Mouse (Mus musculus): ENCODE results near the gene Igf1r. TPM values are rescaled to one million over a fixed set of nuclear protein-coding genes. Genes with fewer than 3 reads are reported as not detected.

The Igf1r gene
- polyA plus RNA-seq, 1 experiment from 2014 or later = 19.0 TPM

- no peak for ATAC-seq (ENCODE audit: low FRiP score)
- H3K4me1 ChIP-seq = peaks cover 78% of the 10 kb centered on the region
- H3K4me3 ChIP-seq (replicated peaks) = no peak overlapping the region
- no peaks in the 10 kb centered on the region for H3K36me3 ChIP-seq
- H3K27me3 ChIP-seq (replicated peaks) = no peaks in the 10 kb centered on the region
- H3K4me2 ChIP-seq = 0 out of 2 replicates have a peak overlapping the region, but pooled peaks have one; percentile 11
- H3K9me3 ChIP-seq (replicated peaks) = no peaks in the 10 kb centered on the region
- 73% methylated on average over 18 of the region's 18 CpGs for WGBS
- no peak overlapping the region for H3K9ac ChIP-seq (replicated peaks)
- no peak overlapping the region for H3K27ac ChIP-seq (replicated peaks)
These were observed 5.4 kb downstream of the Igf1r start for GRCm38 (mm10) chr7:67958045-67958444.

DNA sequence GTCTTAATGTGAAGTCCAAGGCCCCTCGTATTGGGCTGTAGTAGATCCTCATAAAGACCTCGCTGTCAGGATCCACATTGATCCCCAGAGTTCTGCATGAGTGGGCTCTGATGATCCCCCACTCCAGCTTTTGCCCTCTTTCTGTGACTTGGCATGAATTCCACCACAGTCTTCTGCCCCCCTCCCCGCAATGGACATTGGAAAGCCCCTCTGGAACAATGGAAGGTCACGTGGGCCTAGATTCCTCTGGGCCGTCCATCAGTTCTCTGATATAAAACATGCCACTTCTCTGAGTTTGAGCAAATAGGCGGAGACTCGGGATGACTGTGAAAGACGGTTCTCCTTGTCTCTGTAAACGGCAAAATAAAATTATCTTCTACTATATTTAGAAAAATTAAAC, 8.1 kb downstream of the Igf1r start:
- no peaks in the 10 kb centered on the region for H3K27me3 ChIP-seq (replicated peaks)
- no peak overlapping the region for H3K4me3 ChIP-seq (replicated peaks)
- H3K36me3 ChIP-seq = no peaks in the 10 kb centered on the region
- no peak overlapping the region for H3K27ac ChIP-seq (replicated peaks)
- 32% methylated on average over 9 of the region's 9 CpGs for WGBS
- no peak overlapping the region for H3K9ac ChIP-seq (replicated peaks)
- H3K9me3 ChIP-seq (replicated peaks) = no peaks in the 10 kb centered on the region
- H3K4me2 ChIP-seq = no peak overlapping the region
- no peak for ATAC-seq (ENCODE audit: low FRiP score)
- H3K4me1 ChIP-seq = peaks cover 59% of the 10 kb centered on the region

DNA sequence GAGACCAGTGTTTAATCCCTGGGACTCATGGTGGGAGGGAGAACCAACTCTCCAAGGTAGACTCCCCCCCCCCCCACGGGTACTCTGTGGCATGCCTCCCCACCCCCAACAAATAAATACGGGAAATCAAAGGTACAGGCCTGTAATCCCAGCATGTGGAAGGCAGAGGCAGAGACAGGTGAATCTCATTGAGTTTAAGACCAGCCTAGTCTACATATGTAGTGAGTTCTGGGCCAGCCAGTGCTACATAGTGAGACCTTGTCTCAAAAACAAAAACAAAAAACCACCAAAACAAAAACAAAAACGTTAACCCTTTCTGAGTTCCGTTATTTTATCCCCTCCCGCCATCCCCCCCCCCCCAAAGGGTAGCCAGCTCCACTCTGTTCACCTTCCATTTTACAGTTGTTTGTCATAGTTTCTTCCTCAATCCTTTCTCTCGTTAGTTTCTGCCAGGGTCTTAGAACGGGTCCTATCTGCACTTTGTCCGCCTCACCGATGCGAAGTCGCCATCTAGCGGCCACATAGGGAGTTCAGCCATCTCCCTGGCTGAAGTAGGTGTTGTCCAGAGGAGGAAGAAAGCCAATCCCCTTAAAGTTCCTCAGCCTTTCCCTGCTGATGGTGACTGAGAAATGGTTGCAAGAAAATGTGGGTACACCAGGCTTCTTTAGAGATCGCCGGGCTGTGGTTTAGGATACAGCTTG, 9.1 kb downstream of the Igf1r start:
- no peaks in the 10 kb centered on the region for H3K36me3 ChIP-seq
- WGBS = 11% methylated on average over 14 of the region's 14 CpGs
- no peaks in the 10 kb centered on the region for H3K9me3 ChIP-seq (replicated peaks)
- H3K4me2 ChIP-seq = no peak overlapping the region
- peak; percentile 56; the same call in 1 of the 2 replicates for ATAC-seq (ENCODE audit: low FRiP score)
- peaks cover 57% of the 10 kb centered on the region for H3K4me1 ChIP-seq
- no peaks in the 10 kb centered on the region for H3K27me3 ChIP-seq (replicated peaks)
- no peak overlapping the region for H3K4me3 ChIP-seq (replicated peaks)
- no peak overlapping the region for H3K9ac ChIP-seq (replicated peaks)
- H3K27ac ChIP-seq (replicated peaks) = no peak overlapping the region

- H3K9me3 ChIP-seq (replicated peaks) = no peaks in the 10 kb centered on the region
- H3K4me1 ChIP-seq = peaks cover 40% of the 10 kb centered on the region
- 77% methylated on average over 3 of the region's 3 CpGs for WGBS
- no peaks in the 10 kb centered on the region for H3K27me3 ChIP-seq (replicated peaks)
- no peak overlapping the region for H3K27ac ChIP-seq (replicated peaks)
- no peak overlapping the region for H3K9ac ChIP-seq (replicated peaks)
- H3K4me3 ChIP-seq (replicated peaks) = no peak overlapping the region
- no peak for ATAC-seq (ENCODE audit: low FRiP score)
- no peaks in the 10 kb centered on the region for H3K36me3 ChIP-seq
- H3K4me2 ChIP-seq = no peak overlapping the region
These were observed 11.1 kb downstream of the Igf1r start for GRCm38 (mm10) chr7:67963691-67964090.

DNA sequence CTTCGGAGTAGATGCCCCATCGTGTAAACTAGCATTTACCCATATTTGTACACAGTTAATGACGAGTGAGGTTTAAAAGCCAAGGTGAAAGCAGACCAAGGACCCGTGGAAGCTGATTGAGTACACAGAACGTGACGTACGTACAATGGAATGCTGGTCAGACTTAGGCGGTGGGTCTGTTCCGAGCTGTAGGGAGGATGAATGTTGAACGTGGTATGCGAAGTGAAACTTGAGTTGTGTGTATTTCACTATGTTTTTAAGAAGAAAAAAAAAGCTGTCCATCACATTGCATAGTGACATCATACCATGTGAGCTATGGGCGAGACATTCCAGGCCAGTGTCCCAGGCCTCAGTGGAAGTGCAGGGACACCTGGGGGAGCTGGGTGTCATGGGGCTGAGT, 15.8 kb downstream of the Igf1r start:
- Histone ChIP-seq H3K4me2 (no peak overlapping the region), H3K9me3 (replicated peaks) (no peaks in the 10 kb centered on the region), H3K4me1 (peaks cover 42% of the 10 kb centered on the region), H3K9ac (replicated peaks) (no peak overlapping the region), H3K36me3 (no peaks in the 10 kb centered on the region), H3K27ac (replicated peaks) (no peak overlapping the region), H3K27me3 (replicated peaks) (no peaks in the 10 kb centered on the region), H3K4me3 (replicated peaks) (no peak overlapping the region)
- no peak for ATAC-seq (ENCODE audit: low FRiP score)
- WGBS = 92% methylated on average over 12 of the region's 12 CpGs

DNA sequence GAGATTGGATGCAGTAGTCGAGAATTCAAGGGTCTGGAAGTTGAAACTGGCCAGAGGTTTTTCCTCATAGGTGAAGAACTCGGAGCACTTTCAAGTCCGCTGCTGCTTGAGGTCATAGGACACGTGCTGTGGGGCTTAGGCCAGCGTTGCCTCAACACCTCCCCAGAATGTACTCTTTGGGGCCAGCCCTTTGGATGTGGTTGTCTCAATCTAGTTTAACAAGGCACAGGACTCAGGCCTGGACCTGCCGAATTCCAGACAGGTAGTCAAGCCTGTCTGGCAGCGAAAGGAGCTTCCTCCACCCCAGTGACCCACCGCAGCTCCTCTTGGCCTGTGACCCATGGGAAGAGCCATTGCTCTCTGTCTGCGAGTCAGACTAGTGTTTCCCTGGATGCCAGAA, 16.4 kb downstream of the Igf1r start:
- WGBS = 93% methylated on average over 9 of the region's 9 CpGs
- ATAC-seq (ENCODE audit: low FRiP score) = no peak
- H3K27me3 ChIP-seq (replicated peaks) = no peaks in the 10 kb centered on the region
- H3K27ac ChIP-seq (replicated peaks) = no peak overlapping the region
- H3K9me3 ChIP-seq (replicated peaks) = no peaks in the 10 kb centered on the region
- peaks cover 49% of the 10 kb centered on the region for H3K4me1 ChIP-seq
- H3K9ac ChIP-seq (replicated peaks) = no peak overlapping the region
- no peaks in the 10 kb centered on the region for H3K36me3 ChIP-seq
- H3K4me3 ChIP-seq (replicated peaks) = no peak overlapping the region
- no peak overlapping the region for H3K4me2 ChIP-seq

DNA sequence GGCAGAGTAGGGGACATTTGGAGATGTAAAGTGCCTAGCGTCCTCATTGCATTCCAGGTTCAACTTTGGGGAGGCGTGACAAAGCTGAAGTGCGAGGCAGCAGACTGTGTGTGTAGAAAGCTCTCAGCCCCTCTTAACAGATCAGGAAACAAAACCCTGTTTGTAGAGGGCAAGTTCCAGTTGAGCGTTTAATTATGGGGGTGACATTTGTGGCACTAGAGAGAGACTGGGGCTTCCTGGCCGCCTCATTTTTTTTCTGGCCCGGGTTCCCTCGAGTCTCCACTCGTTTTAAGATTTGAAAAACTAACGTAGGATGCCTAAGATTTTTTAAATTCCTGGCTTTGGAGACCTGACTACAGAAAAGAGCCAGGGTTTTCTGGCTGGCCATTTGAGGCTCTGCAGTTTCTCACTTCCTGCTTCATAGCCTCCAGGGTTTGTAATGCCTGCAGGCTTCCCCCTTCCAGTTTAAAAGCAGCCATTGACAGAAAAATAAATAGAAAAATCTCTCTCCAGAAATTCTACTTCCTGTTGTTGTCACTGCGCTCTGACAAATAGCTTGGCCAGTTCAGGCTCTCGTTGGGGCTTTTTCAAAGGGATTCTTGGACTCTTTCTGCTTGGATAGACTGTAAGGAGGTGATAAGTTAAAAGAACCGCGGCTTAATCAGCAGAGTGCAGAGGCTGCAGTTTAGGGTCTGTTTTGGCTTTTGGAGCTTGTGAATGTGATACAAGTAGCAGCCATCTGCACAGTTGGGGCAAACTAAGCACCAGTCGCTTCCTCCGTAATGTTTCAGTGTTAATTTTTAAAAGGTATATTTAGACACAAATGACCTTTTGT, 20.8 kb downstream of the Igf1r start:
- Histone ChIP-seq H3K4me2 (peak overlapping the region; percentile 26; the same call in 1 of the 2 replicates), H3K9ac (replicated peaks) (no peak overlapping the region), H3K4me3 (replicated peaks) (no peak overlapping the region), H3K36me3 (no peaks in the 10 kb centered on the region), H3K27ac (replicated peaks) (peak overlapping the region; percentile 19), H3K27me3 (replicated peaks) (no peaks in the 10 kb centered on the region), H3K9me3 (replicated peaks) (no peaks in the 10 kb centered on the region), H3K4me1 (peaks cover 49% of the 10 kb centered on the region)
- WGBS = 23% methylated on average over 15 of the region's 15 CpGs
- no peak for ATAC-seq (ENCODE audit: low FRiP score)

DNA sequence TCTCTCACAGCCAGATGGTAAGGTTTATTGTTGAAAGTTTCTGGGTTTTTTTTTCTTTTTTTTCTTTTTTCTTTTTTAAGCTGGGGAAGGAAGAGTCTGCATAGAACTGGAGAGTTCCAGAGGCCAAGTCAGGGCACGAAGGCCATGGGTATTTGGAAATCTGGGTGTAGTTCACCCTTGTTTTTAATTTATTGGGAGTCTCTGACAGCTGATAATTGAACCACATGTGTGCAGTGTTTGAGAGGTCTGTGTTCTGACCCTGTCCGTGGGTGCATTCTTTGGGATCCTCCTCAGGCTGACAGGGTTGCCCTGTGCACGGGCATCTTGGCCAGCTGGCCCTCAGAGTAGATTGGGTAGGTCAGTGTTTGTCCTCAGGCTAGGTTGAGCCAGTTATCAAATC, 29.3 kb downstream of the Igf1r start:
- H3K36me3 ChIP-seq = no peaks in the 10 kb centered on the region
- no peak for ATAC-seq (ENCODE audit: low FRiP score)

DNA sequence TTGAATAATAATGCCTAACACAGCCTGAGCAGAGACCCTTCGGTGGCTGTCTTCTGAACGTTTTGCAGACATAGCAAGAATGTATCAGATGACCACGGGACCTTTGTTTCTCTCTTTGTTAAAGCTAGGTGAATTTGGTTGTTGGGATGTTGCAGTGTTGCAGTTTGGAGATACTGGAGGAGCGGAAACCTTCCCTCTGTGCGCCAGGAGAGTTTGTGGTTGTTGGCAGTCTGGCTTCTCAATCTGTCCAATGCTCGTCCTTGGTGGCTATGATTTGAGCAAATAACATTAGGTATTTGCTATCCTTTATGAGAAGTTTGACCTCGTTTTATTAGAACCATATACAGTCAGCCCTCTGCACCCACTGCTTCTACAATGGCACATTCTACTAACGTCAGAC, 30.2 kb downstream of the Igf1r start:
- Histone ChIP-seq H3K4me1 (peaks cover 34% of the 10 kb centered on the region), H3K4me2 (no peak overlapping the region)

More for the DNA sequence above, 29.3 kb downstream of the Igf1r start:
- no peaks in the 10 kb centered on the region for H3K27me3 ChIP-seq (replicated peaks)
- no peak overlapping the region for H3K4me3 ChIP-seq (replicated peaks)
- 55% methylated on average over 3 of the region's 3 CpGs for WGBS
- H3K9me3 ChIP-seq (replicated peaks) = no peaks in the 10 kb centered on the region
- peaks cover 29% of the 10 kb centered on the region for H3K4me1 ChIP-seq
- no peak overlapping the region for H3K4me2 ChIP-seq
- H3K27ac ChIP-seq (replicated peaks) = no peak overlapping the region
- H3K9ac ChIP-seq (replicated peaks) = no peak overlapping the region

DNA sequence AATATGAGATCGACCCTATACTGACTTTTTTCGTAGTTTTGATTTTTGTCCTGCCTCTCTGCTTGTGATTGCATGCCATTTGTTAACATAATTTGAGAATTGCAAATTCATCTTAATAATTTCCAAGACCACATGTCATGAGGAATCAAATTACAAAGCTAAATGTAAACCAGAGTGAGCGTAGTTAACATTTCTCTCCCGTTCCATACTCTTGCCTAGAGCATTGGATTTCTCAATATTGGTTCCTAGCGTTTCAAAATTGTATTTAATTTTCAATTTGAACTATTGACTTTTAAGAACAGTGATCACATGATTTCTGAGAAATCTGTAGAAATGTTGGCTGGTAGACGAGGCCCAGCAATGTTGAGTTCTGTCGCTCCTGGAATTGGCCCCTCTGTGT, 30.8 kb downstream of the Igf1r start:
- Histone ChIP-seq H3K36me3 (no peaks in the 10 kb centered on the region), H3K27me3 (replicated peaks) (no peaks in the 10 kb centered on the region), H3K9ac (replicated peaks) (no peak overlapping the region), H3K27ac (replicated peaks) (no peak overlapping the region), H3K9me3 (replicated peaks) (no peaks in the 10 kb centered on the region), H3K4me2 (no peak overlapping the region), H3K4me3 (replicated peaks) (no peak overlapping the region), H3K4me1 (peaks cover 34% of the 10 kb centered on the region)
- WGBS = 94% methylated on average over 7 of the region's 7 CpGs
- no peak for ATAC-seq (ENCODE audit: low FRiP score)

More for the DNA sequence above, 30.2 kb downstream of the Igf1r start:
- Histone ChIP-seq H3K4me3 (replicated peaks) (no peak overlapping the region), H3K36me3 (no peaks in the 10 kb centered on the region), H3K9ac (replicated peaks) (no peak overlapping the region), H3K9me3 (replicated peaks) (no peaks in the 10 kb centered on the region), H3K27me3 (replicated peaks) (no peaks in the 10 kb centered on the region), H3K27ac (replicated peaks) (no peak overlapping the region; the same call in 1 of the 2 replicates)
- WGBS = 78% methylated on average over 8 of the region's 8 CpGs
- ATAC-seq (ENCODE audit: low FRiP score) = no peak

DNA sequence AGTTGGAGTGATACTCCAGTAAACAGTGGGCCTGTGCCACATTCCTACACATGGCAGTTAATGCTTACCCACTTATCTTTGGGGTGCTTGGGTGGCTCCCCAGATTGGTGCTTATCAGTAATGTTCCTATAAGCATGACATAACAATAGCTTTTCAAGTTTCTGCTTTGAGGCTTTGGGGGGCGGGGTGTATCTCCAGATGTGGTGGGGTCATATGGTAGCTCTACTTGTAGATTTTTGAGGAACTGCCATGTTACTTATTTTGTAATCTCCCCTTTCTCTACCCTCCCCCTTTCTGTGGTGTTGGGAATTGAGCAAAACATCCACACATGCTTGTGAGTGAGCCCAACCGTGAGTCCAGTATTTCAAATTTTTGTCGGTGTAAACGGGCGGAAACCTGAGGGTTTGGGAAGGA, 32.4 kb downstream of the Igf1r start:
- Histone ChIP-seq H3K4me1 (peaks cover 34% of the 10 kb centered on the region), H3K4me2 (no peak overlapping the region), H3K27ac (replicated peaks) (no peak overlapping the region), H3K4me3 (replicated peaks) (no peak overlapping the region), H3K9me3 (replicated peaks) (no peaks in the 10 kb centered on the region), H3K36me3 (no peaks in the 10 kb centered on the region), H3K27me3 (replicated peaks) (no peaks in the 10 kb centered on the region), H3K9ac (replicated peaks) (no peak overlapping the region)
- ATAC-seq (ENCODE audit: low FRiP score) = no peak
- 84% methylated on average over 5 of the region's 5 CpGs for WGBS

GRCm38 (mm10) chr7:67985511-67985910, 32.9 kb downstream of the Igf1r start:
- H3K4me2 ChIP-seq = no peak overlapping the region
- H3K27ac ChIP-seq (replicated peaks) = no peak overlapping the region
- WGBS = 85% methylated on average over 5 of the region's 5 CpGs
- H3K4me1 ChIP-seq = peaks cover 34% of the 10 kb centered on the region
- no peak overlapping the region for H3K9ac ChIP-seq (replicated peaks)
- no peak overlapping the region for H3K4me3 ChIP-seq (replicated peaks)
- no peaks in the 10 kb centered on the region for H3K27me3 ChIP-seq (replicated peaks)
- no peaks in the 10 kb centered on the region for H3K9me3 ChIP-seq (replicated peaks)
- H3K36me3 ChIP-seq = no peaks in the 10 kb centered on the region
- ATAC-seq (ENCODE audit: low FRiP score) = no peak

Data from neural tube, embryonic 15.5 days (tissue).